Mouse (Mus musculus) splenic B cell, adult 2 months (primary cell): ENCODE data around the gene Cacnb4.
A peak's percentile ranks its signal among the peaks of the same experiment; 100 is the strongest.

Experiments
- DNase-seq: peaks from one replicate; pipeline ENCODE4 v3.0.0-alpha.2; 2011; ENCODE audit warnings: low read depth, low spot score
- H3K27me3 ChIP-seq: 2 replicates; pipeline ENCODE4 v1.6.1; 2012; ENCODE audit warnings: mild to moderate bottlenecking, low read length, moderate library complexity, mixed read lengths; ENCODE audit not compliant: control insufficient read depth, poor library complexity, insufficient read depth, severe bottlenecking
- H3K36me3 ChIP-seq: 2 replicates; pipeline ENCODE4 v1.6.1; 2012; ENCODE audit warnings: mild to moderate bottlenecking, low read length, moderate library complexity, mixed read lengths; ENCODE audit not compliant: control insufficient read depth, poor library complexity, insufficient read depth, severe bottlenecking

The Cacnb4 gene

GRCm38 (mm10) chr2:52603935-52604650, 72.5 kb downstream of the Cacnb4 start:
- no peak for DNase-seq
- H3K27me3 ChIP-seq, result no peaks in the 10 kb centered on the region; the same call in 1 of the 2 replicates
- no peaks in the 10 kb centered on the region for H3K36me3 ChIP-seq

GRCm38 (mm10) chr2:52603421-52603820, 73.2 kb downstream of the Cacnb4 start:
- no peaks in the 10 kb centered on the region for H3K36me3 ChIP-seq
- no peaks in the 10 kb centered on the region; the same call in 1 of the 2 replicates for H3K27me3 ChIP-seq
- DNase-seq, result no peak

GRCm38 (mm10) chr2:52602921-52603320, 73.7 kb downstream of the Cacnb4 start:
- DNase-seq, result no peak
- no peaks in the 10 kb centered on the region; the same call in 1 of the 2 replicates for H3K27me3 ChIP-seq
- H3K36me3 ChIP-seq, result no peaks in the 10 kb centered on the region

GRCm38 (mm10) chr2:52602228-52602627, 74.4 kb downstream of the Cacnb4 start:
- H3K27me3 ChIP-seq, result no peaks in the 10 kb centered on the region; the same call in 1 of the 2 replicates
- H3K36me3 ChIP-seq, result no peaks in the 10 kb centered on the region
- no peak for DNase-seq

GRCm38 (mm10) chr2:52597511-52597910, 79.1 kb downstream of the Cacnb4 start:
- no peak for DNase-seq
- Histone ChIP-seq H3K36me3 (no peaks in the 10 kb centered on the region), H3K27me3 (no peaks in the 10 kb centered on the region)

- Histone ChIP-seq H3K36me3 (no peaks in the 10 kb centered on the region), H3K27me3 (no peaks in the 10 kb centered on the region)
- DNase-seq, result no peak
Observed at GRCm38 (mm10) chr2:52593814-52594213, 82.8 kb downstream of the Cacnb4 start.

- H3K36me3 ChIP-seq, result no peaks in the 10 kb centered on the region
- no peak for DNase-seq
Observed at GRCm38 (mm10) chr2:52593260-52593659, 83.4 kb downstream of the Cacnb4 start.

GRCm38 (mm10) chr2:52590970-52591347, 85.7 kb downstream of the Cacnb4 start:
- H3K27me3 ChIP-seq, result no peaks in the 10 kb centered on the region
- peak; percentile 81 for DNase-seq

More at GRCm38 (mm10) chr2:52593260-52593659, 83.4 kb downstream of the Cacnb4 start:
- H3K27me3 ChIP-seq, result no peaks in the 10 kb centered on the region

GRCm38 (mm10) chr2:52590340-52590969, 86.2 kb downstream of the Cacnb4 start:
- no peak for DNase-seq
- no peaks in the 10 kb centered on the region for H3K27me3 ChIP-seq
- no peaks in the 10 kb centered on the region for H3K36me3 ChIP-seq

More at GRCm38 (mm10) chr2:52590970-52591347, 85.7 kb downstream of the Cacnb4 start:
- no peaks in the 10 kb centered on the region for H3K36me3 ChIP-seq

GRCm38 (mm10) chr2:52589514-52589913, 87.1 kb downstream of the Cacnb4 start:
- no peaks in the 10 kb centered on the region for H3K36me3 ChIP-seq
- DNase-seq, result no peak
- no peaks in the 10 kb centered on the region for H3K27me3 ChIP-seq

GRCm38 (mm10) chr2:52585384-52585783, 91.2 kb downstream of the Cacnb4 start:
- no peaks in the 10 kb centered on the region for H3K36me3 ChIP-seq
- H3K27me3 ChIP-seq, result no peaks in the 10 kb centered on the region
- no peak for DNase-seq

GRCm38 (mm10) chr2:52581132-52581781, 95.4 kb downstream of the Cacnb4 start:
- Histone ChIP-seq H3K36me3 (no peaks in the 10 kb centered on the region), H3K27me3 (no peaks in the 10 kb centered on the region)
- DNase-seq, result no peak

- Histone ChIP-seq H3K36me3 (no peaks in the 10 kb centered on the region), H3K27me3 (no peaks in the 10 kb centered on the region)
- no peak for DNase-seq
Observed at GRCm38 (mm10) chr2:52580697-52581096, 95.9 kb downstream of the Cacnb4 start.

GRCm38 (mm10) chr2:52578846-52579245, 97.8 kb downstream of the Cacnb4 start:
- DNase-seq, result no peak
- Histone ChIP-seq H3K36me3 (no peaks in the 10 kb centered on the region), H3K27me3 (no peaks in the 10 kb centered on the region)

- DNase-seq, result no peak
- Histone ChIP-seq H3K36me3 (no peaks in the 10 kb centered on the region), H3K27me3 (no peaks in the 10 kb centered on the region)
Observed at GRCm38 (mm10) chr2:52577700-52578099, 98.9 kb downstream of the Cacnb4 start.
